Mouse (Mus musculus) lung, postnatal 0 days (tissue): ENCODE measurements around the gene Apoc2.

ENCODE experiments used
- CTCF ChIP-seq: IDR thresholded peaks from 2 replicates; pipeline ENCODE4 v1.5.1; 2016; ENCODE audit warnings: antibody characterized with exemption, mild to moderate bottlenecking
- EP300 ChIP-seq: IDR thresholded peaks from 2 replicates; pipeline ENCODE4 v1.6.1; 2016; ENCODE audit warnings: antibody characterized with exemption, mild to moderate bottlenecking, control low read depth

DNA sequence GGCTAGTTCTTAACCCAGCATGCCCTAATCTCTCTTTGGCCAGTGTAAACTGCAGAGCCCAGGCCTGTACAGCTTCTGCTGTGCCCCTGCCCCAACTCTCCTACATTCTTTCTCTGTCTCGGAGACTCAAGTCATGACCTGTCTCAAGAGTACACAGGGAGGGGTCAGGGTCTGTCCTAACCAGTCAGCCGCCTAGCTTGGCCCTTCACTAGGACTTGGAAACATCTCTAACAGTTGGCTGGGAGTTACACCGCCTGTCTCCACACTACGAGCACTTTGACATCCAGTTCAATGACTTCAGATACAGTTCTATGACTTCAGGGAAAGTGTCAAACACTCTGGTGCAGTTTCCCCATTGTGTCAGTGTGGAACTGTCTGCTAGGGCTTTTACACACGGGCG lies 13.7 kb upstream of the Apoc2 start:
- TF ChIP-seq CTCF (no peak), EP300 (0 out of 2 replicates have a peak, but pooled peaks have one; percentile 9)
